Comparison of ENCODE assay signal across 7 mouse cellular contexts in genomic region chrX:50635634-50636033, GRCm38 (mm10).
DNase-seq lines count a peak whose midpoint lies in the region; ATAC-seq and TF ChIP-seq lines count a peak whose summit lies in the region.

No protein-coding gene starts in this region.

- 22% methylated on average over 6 of the region's 6 CpGs for WGBS in lung, embryonic 14.5 days
- WGBS in limb, embryonic 11.5 days = 40% methylated on average over 6 of the region's 6 CpGs
- WGBS in small intestine, adult 2 months = 9% methylated on average over 6 of the region's 6 CpGs

- no peaks in the 10 kb centered on the region for H3K4me1 ChIP-seq in lung, embryonic 14.5 days (ENCODE audit: insufficient read depth)
- no peaks in the 10 kb centered on the region for H3K4me1 ChIP-seq in embryonic fibroblast, embryonic 13.5 days (ENCODE audit: control insufficient read depth, insufficient read depth, low read length)
- no peaks in the 10 kb centered on the region for H3K4me1 ChIP-seq in limb, embryonic 11.5 days (ENCODE audit: control insufficient read depth, insufficient read depth, low read length)
- no peaks in the 10 kb centered on the region for H3K4me1 ChIP-seq in small intestine, adult 2 months (ENCODE audit: control insufficient read depth, insufficient read depth, insufficient read length, low read length)

- no peak for TF ChIP-seq POLR2A in embryonic fibroblast, embryonic 13.5 days (IDR thresholded peaks at IDR 0.05; ENCODE audit: low read depth, low read length)
- TF ChIP-seq POLR2A in small intestine, adult 2 months (IDR thresholded peaks at IDR 0.05; ENCODE audit: low read depth, low read length) = no peak

- H3K4me3 ChIP-seq in lung, embryonic 14.5 days (ENCODE audit: low read depth, low read length) = peak overlapping the region; percentile 47
- no peak overlapping the region; the same call in 1 of the 2 replicates for H3K4me3 ChIP-seq in embryonic fibroblast, embryonic 13.5 days (ENCODE audit: insufficient read depth, low read length)
- no peak overlapping the region; the same call in 1 of the 2 replicates for H3K4me3 ChIP-seq in limb, embryonic 11.5 days (ENCODE audit: low read depth, low read length)
- H3K4me3 ChIP-seq in small intestine, adult 2 months (ENCODE audit: low read depth, low read length) = peak overlapping the region; percentile 92

- DNase-seq in lung, embryonic 14.5 days = peak; percentile 3
- DNase-seq in lung, postnatal 25 days (ENCODE audit: low spot score) = no peak
- no peak for DNase-seq in limb, embryonic 11.5 days (ENCODE audit: low spot score)
- DNase-seq in left cerebral cortex, postnatal 14 days (ENCODE audit: low spot score in 2 of 2) = no peak
- DNase-seq in adrenal gland, adult 8-10 months = no peak

- H3K9me3 ChIP-seq in lung, embryonic 14.5 days (ENCODE audit: low read depth, low read length) = no peaks in the 10 kb centered on the region
- H3K9me3 ChIP-seq in limb, embryonic 11.5 days (ENCODE audit: control insufficient read depth, low read length) = no peaks in the 10 kb centered on the region

- intact Hi-C loops in left cerebral cortex, postnatal 14 days (cut with DNase I) = no loop called here

- H3K9ac ChIP-seq in lung, embryonic 14.5 days = peak overlapping the region; percentile 23; the same call in 1 of the 2 replicates
- no peak overlapping the region for H3K9ac ChIP-seq in limb, embryonic 11.5 days (ENCODE audit: low read length)

- no peak for TF ChIP-seq CTCF in lung, embryonic 14.5 days (IDR thresholded peaks at IDR 0.05; ENCODE audit: low read depth)
- TF ChIP-seq CTCF in embryonic fibroblast, embryonic 13.5 days (IDR thresholded peaks at IDR 0.05; ENCODE audit: borderline replicate concordance, insufficient read depth, low read length) = no peak
- TF ChIP-seq CTCF in small intestine, adult 2 months (IDR thresholded peaks at IDR 0.05; ENCODE audit: extremely low read depth, insufficient read length, insufficient replicate concordance, low read depth, low read length) = no peak; the same call in 1 of the 2 replicates

- no peaks in the 10 kb centered on the region for H3K36me3 ChIP-seq in lung, embryonic 14.5 days (ENCODE audit: insufficient read depth)
- no peaks in the 10 kb centered on the region for H3K36me3 ChIP-seq in limb, embryonic 11.5 days (ENCODE audit: control insufficient read depth, insufficient read depth, low read length)
- peaks cover 3% of the 10 kb centered on the region; the same call in 1 of the 2 replicates for H3K36me3 ChIP-seq in small intestine, adult 2 months (ENCODE audit: control insufficient read depth, insufficient read depth, low read length)

- ATAC-seq in lung, embryonic 14.5 days (ENCODE audit: insufficient read depth) = peak; percentile 64
- no peak for ATAC-seq in limb, embryonic 11.5 days (ENCODE audit: insufficient number of reproducible peaks, low FRiP score, low TSS enrichment, low read depth)

- H3K27me3 ChIP-seq in lung, embryonic 14.5 days (ENCODE audit: insufficient read depth, low read length) = no peaks in the 10 kb centered on the region
- H3K27me3 ChIP-seq in limb, embryonic 11.5 days (ENCODE audit: control insufficient read depth, insufficient read depth, low read length) = no peaks in the 10 kb centered on the region
- no peaks in the 10 kb centered on the region for H3K27me3 ChIP-seq in small intestine, adult 2 months (ENCODE audit: control insufficient read depth, insufficient read depth, low read length)

- H3K4me2 ChIP-seq in lung, embryonic 14.5 days = peak overlapping the region; percentile 61
- H3K4me2 ChIP-seq in limb, embryonic 11.5 days (ENCODE audit: low read depth, severe bottlenecking) = peak overlapping the region; percentile 44; the same call in 1 of the 2 replicates

- H3K27ac ChIP-seq in lung, embryonic 14.5 days (ENCODE audit: low read depth) = 0 out of 2 replicates have a peak overlapping the region, but pooled peaks have one; percentile 30
- peak overlapping the region; percentile 45; the same call in 1 of the 2 replicates for H3K27ac ChIP-seq in embryonic fibroblast, embryonic 13.5 days (ENCODE audit: insufficient read depth, low read length)
- no peak overlapping the region for H3K27ac ChIP-seq in limb, embryonic 11.5 days (replicated peaks; ENCODE audit: low read depth, low read length)
- H3K27ac ChIP-seq in small intestine, adult 2 months (ENCODE audit: insufficient read depth, low read depth, low read length) = peak overlapping the region; percentile 75

Comparison
In these comparisons a context has a peak if more than half of its experiments do, and no peak if none do; other contexts are left out.
1. H3K4me3 ChIP-seq: peak in lung, embryonic 14.5 days (single experiment) and small intestine, adult 2 months (single experiment); none in embryonic fibroblast, embryonic 13.5 days (single experiment) and limb, embryonic 11.5 days (single experiment).